Mouse (Mus musculus) adrenal gland, postnatal 0 days (tissue): ENCODE data around the gene Exosc1. TPM values are rescaled to one million over a fixed set of nuclear protein-coding genes. Genes with fewer than 3 reads are reported as not detected.

ENCODE experiments used
- polyA plus RNA-seq: library from polyadenylated mRNA; unstranded; fragments of >200 nt; fragmentation: Nextera tagmentation; extraction: Ambion mirVana; gene quantifications from 2 replicates; pipeline ENCODE4 v1.2.1, GENCODE M21; 2015

Exosc1 gene
- 50.7 and 62.0 TPM in 2 replicates for polyA plus RNA-seq

GRCm38 (mm10) chr19:41933179-41934086 is at the start of gene Exosc1, which contains the start of gene Zdhhc16:
Gene Exosc1, minus strand, starts transcription at chr19:41933423.
Gene Zdhhc16, plus strand, starts transcription at chr19:41933480.

GRCm38 (mm10) chr19:41981595-41981927 is 48.3 kb upstream of the Exosc1 start, which contains the start of gene Ubtd1:
Gene Ubtd1, plus strand, starts transcription at chr19:41981763.

DNA sequence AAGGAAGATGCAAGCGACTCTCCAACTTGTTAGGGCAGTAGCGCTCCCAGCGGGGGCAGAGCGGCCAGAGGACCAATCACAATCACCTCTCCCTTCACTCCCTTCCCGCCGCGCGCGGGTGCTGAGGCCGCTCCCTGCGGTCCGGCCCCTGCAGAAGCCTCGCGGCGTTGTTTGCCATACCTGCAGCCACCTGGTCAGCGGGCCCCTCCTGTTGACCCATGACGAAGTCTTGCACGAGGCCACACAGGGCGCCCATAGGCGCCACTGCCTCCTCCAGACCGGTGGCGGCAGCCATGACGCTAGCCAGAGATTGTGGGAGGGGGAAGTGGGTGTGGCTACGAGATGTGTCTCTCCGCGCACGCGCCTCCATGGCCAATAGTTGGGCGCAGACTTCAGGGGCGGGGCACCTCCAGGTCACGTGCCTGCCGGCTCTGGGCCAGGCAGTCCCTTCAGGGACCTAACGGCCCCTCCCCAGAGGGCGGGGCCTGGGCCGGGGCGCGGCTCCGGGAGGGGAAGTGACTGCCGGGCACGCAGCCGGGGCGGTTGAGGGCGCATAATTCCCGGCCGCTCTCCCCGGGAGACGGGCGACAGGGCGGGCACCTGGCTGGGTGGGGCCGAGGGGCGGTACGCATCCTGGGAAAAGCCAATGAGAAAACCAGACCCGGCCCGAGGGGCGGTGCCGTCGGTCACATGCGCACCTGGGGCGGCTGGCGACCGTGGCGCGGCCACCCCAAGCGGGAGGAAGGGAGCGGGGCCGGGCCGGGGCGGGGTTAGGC is 47.8 kb upstream of the Exosc1 start, which contains the start of gene Mms19:
Mms19 (minus strand) TSS at position 339 of the 776 bp plus-strand sequence.

DNA sequence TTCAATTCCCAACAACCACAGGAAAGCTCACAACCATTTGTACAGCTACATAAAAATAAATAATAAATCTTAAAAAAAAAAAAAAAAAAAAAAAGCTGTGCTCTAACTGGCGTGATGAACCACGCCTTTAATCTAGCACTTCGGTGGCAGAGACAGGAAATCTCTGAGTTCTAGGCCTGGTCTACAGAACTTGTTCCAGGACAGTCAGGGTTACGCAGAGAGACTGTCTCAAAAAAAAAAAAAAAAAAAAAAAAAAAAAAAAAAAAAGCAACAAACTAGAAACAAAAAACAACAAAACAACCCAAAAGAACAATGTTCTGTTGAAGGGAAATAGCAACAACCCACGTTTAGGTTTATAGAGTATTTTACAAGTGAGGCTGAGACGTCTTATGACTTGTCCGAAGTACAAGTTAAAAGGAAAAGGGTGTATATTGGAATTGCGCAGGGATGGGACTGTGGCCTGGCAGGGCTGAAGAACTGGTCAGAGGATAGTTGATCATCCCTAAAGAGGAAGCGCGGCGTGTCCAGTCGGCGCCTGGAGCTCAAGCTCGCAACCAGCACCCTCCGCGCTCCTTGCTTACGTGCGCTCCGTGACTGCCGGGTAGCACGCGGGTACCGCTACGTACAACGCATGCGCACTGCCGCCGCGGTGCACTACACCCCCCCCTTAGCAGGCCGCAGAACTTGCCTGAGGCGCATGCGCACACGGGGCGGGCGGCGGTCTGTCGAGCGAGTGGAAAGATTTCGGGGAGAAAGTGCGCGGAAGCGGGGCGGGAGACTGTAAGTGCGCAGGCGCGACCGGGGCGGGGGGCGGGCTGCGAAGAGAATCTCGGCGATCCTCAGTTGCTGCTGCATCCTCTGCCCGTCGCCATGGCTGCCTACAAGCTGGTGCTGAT is 21.8 kb downstream of the Exosc1 start, which contains the start of gene Pgam1:
Pgam1 (plus strand) TSS at position 746 of the 896 bp plus-strand sequence.

DNA sequence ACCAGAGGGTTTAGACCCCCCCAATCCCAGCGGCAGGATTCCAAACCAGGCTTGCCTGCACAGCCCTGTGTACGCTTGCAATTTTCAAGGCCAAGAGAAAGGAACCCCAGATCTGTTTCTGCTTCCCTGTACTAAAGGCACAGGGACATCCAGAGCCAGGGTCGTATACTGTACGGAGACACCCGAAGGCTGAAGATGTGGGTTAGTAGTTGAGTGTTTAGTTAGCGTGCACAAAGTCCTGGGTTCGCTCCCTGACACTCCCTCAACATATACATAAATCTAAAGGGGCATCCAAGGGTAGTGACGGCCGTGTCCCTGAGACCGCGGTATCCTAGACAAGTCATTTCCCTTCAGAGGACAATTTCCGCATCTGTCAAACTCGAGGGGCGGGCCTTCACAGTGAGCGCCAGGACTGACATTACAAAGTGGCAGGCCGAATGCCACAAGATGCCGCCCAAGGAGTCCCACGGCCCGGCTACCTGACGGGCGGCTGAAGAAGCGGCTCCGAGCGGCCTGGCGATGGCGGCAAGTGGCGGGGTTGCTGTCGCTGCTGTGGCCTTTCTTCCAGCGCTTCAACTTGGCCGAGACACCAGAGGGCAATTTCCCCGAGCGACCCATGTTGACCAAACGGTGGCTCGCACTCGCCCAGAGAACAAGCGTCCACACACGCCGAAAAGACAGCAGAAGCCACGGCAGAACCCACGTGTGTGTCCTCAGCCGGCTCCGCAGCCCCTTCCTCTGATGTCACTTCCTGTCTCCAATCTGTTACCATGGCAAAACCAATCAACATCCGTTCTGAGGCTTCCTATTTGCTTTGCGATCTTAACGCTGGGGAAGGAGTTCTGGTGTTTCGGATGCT is 37.5 kb downstream of the Exosc1 start, which contains the start of gene Rrp12:
Rrp12 (minus strand) TSS at position 714 of the 859 bp plus-strand sequence.

Other genes starting within 250 kb of the Exosc1 start
- 1.2 and 2.8 TPM in 2 replicates for gene Slit1, start 189.8 kb downstream of the Exosc1 start, polyA plus RNA-seq
- gene Arhgap19, start 131.4 kb downstream of the Exosc1 start, polyA plus RNA-seq = 5.1 and 5.2 TPM in 2 replicates
- 9.0 and 10.0 TPM in 2 replicates for gene Frat1, start 103.5 kb downstream of the Exosc1 start, polyA plus RNA-seq
- 5.9 and 6.0 TPM in 2 replicates for gene Frat2, start 85.3 kb downstream of the Exosc1 start, polyA plus RNA-seq
- gene Rrp12, start 37.2 kb downstream of the Exosc1 start, polyA plus RNA-seq = 3.3 and 4.6 TPM in 2 replicates
- 286 and 565 TPM in 2 replicates for gene Pgam1, start 21.5 kb downstream of the Exosc1 start, polyA plus RNA-seq
- 46.1 and 53.9 TPM in 2 replicates for gene Zdhhc16, start 57 bp upstream of the Exosc1 start, polyA plus RNA-seq
- 12.8 and 17.8 TPM in 2 replicates for gene Mms19, start 47.7 kb upstream of the Exosc1 start, polyA plus RNA-seq
- 22.8 and 25.9 TPM in 2 replicates for gene Ubtd1, start 48.3 kb upstream of the Exosc1 start, polyA plus RNA-seq
- 0.87 and 1.7 TPM in 2 replicates for gene Ankrd2, start 102.6 kb upstream of the Exosc1 start, polyA plus RNA-seq
- 6.6 and 8.9 TPM in 2 replicates for gene Hoga1, start 112.2 kb upstream of the Exosc1 start, polyA plus RNA-seq
- not detected in 2 replicates for gene 4933411K16Rik, start 118.8 kb upstream of the Exosc1 start, polyA plus RNA-seq
- gene Morn4, start 152.9 kb upstream of the Exosc1 start, polyA plus RNA-seq = 17.2 and 27.5 TPM in 2 replicates
- 23.9 and 33.0 TPM in 2 replicates for gene Pi4k2a, start 157.0 kb upstream of the Exosc1 start, polyA plus RNA-seq
- 68.4 and 71.6 TPM in 2 replicates for gene Avpi1, start 195.6 kb upstream of the Exosc1 start, polyA plus RNA-seq
- 21.4 and 23.6 TPM in 2 replicates for gene Marveld1, start 214.0 kb upstream of the Exosc1 start, polyA plus RNA-seq
- 16.1 and 28.9 TPM in 2 replicates for gene Zfyve27, start 230.5 kb upstream of the Exosc1 start, polyA plus RNA-seq